Mouse (Mus musculus) forebrain, embryonic 16.5 days (tissue): Measurements from ENCODE around the gene 4833439L19Rik. TPM values are rescaled to one million over a fixed set of nuclear protein-coding genes. Genes with fewer than 3 reads are reported as not detected.

ENCODE experiments used
- ATAC-seq: fragments of 200-750 bp; cut with Nextera tagmentation; 2 replicates; pipeline ENCODE4 v1.8.0; 2017; ENCODE audit warnings: mild to moderate bottlenecking, moderate library complexity
- H3K27ac ChIP-seq: fragments of 300-500 bp; sonication (generic); 2 replicates; pipeline ENCODE4 v1.5.1; 2014; ENCODE audit warnings: low read length, control low read depth
- H3K27me3 ChIP-seq: fragments of 300-500 bp; sonication (generic); replicated peaks from 2 replicates; pipeline ENCODE4 v1.6.1; 2014; ENCODE audit warnings: low read length; ENCODE audit not compliant: control insufficient read depth, insufficient read depth
- H3K36me3 ChIP-seq: fragments of 300-500 bp; sonication (generic); 2 replicates; pipeline ENCODE4 v1.6.1; 2014; ENCODE audit not compliant: control insufficient read depth, insufficient read depth
- H3K4me1 ChIP-seq: fragments of 300-500 bp; sonication (generic); replicated peaks from 2 replicates; pipeline ENCODE4 v1.6.1; 2014; ENCODE audit warnings: low read length; ENCODE audit not compliant: control insufficient read depth, insufficient read depth
- H3K4me2 ChIP-seq: fragments of 300-500 bp; sonication (generic); 2 replicates; pipeline ENCODE4 v1.6.1; 2014; ENCODE audit warnings: mild to moderate bottlenecking, low read length, control low read depth
- H3K4me3 ChIP-seq: fragments of 300-500 bp; sonication (generic); replicated peaks from 2 replicates; pipeline ENCODE4 v1.5.1; 2014; ENCODE audit warnings: mild to moderate bottlenecking, low read length, control low read depth
- H3K9ac ChIP-seq: fragments of 300-500 bp; sonication (generic); replicated peaks from 2 replicates; pipeline ENCODE4 v1.6.1; 2014; ENCODE audit warnings: low read depth, low read length, control low read depth
- H3K9me3 ChIP-seq: fragments of 300-500 bp; sonication (generic); 2 replicates; pipeline ENCODE4 v1.6.1; 2016; ENCODE audit warnings: low read length; ENCODE audit not compliant: control insufficient read depth
- WGBS: fragments of 180-500 bp; shearing (Covaris S2); extraction: QIAGEN DNeasy Blood & Tissue Kit; methylation state at CpG from one replicate; pipeline ENCODE4 v1.1.7; 2014; 5-methylcytosine and 5-hydroxymethylcytosine counted together
- polyA plus RNA-seq: library from polyadenylated mRNA; unstranded; fragments of >200 nt; fragmentation: Nextera tagmentation; extraction: Ambion mirVana; gene quantifications from 2 replicates; pipeline ENCODE4 v1.2.1, GENCODE M21; 2015

4833439L19Rik gene
- polyA plus RNA-seq, 1 experiment from 2014 or later: 310 TPM

GRCm38 (mm10) chr13:54571637-54572036 lies 6.4 kb upstream of the 4833439L19Rik start:
- Histone ChIP-seq H3K9me3 (no peaks in the 10 kb centered on the region), H3K4me1 (peaks cover 16% of the 10 kb centered on the region), H3K36me3 (no peaks in the 10 kb centered on the region), H3K4me2 (no peak overlapping the region), H3K27ac (no peak overlapping the region), H3K4me3 (no peak overlapping the region), H3K9ac (no peak overlapping the region), H3K27me3 (no peaks in the 10 kb centered on the region; the same call in 1 of the 2 replicates)
- no peak for ATAC-seq
- 16% methylated on average over 2 of the region's 2 CpGs for WGBS

GRCm38 (mm10) chr13:54570736-54571135 lies 5.5 kb upstream of the 4833439L19Rik start:
- WGBS: 73% methylated on average over 4 of the region's 4 CpGs

GRCm38 (mm10) chr13:54569282-54569681 lies 4.0 kb upstream of the 4833439L19Rik start:
- H3K36me3 ChIP-seq: no peaks in the 10 kb centered on the region
- ATAC-seq: no peak
- H3K27me3 ChIP-seq: no peaks in the 10 kb centered on the region; the same call in 1 of the 2 replicates
- H3K27ac ChIP-seq: no peak overlapping the region
- no peak overlapping the region for H3K9ac ChIP-seq
- no peak overlapping the region for H3K4me2 ChIP-seq
- H3K9me3 ChIP-seq: no peaks in the 10 kb centered on the region
- peaks cover 8% of the 10 kb centered on the region for H3K4me1 ChIP-seq
- no peak overlapping the region for H3K4me3 ChIP-seq
- WGBS: 67% methylated on average over 1 of the region's 1 CpGs

More at GRCm38 (mm10) chr13:54570736-54571135, 5.5 kb upstream of the 4833439L19Rik start:
- Histone ChIP-seq H3K9me3 (no peaks in the 10 kb centered on the region), H3K36me3 (no peaks in the 10 kb centered on the region), H3K27ac (no peak overlapping the region), H3K4me1 (peaks cover 8% of the 10 kb centered on the region), H3K4me2 (no peak overlapping the region), H3K9ac (no peak overlapping the region), H3K27me3 (no peaks in the 10 kb centered on the region; the same call in 1 of the 2 replicates), H3K4me3 (no peak overlapping the region)
- no peak for ATAC-seq

- 37% methylated on average over 5 of the region's 5 CpGs for WGBS
- Histone ChIP-seq H3K9ac (no peak overlapping the region), H3K36me3 (no peaks in the 10 kb centered on the region), H3K27me3 (no peaks in the 10 kb centered on the region), H3K27ac (no peak overlapping the region), H3K4me2 (no peak overlapping the region), H3K4me1 (peaks cover 15% of the 10 kb centered on the region), H3K4me3 (no peak overlapping the region), H3K9me3 (no peaks in the 10 kb centered on the region)
- ATAC-seq: no peak
Observed at GRCm38 (mm10) chr13:54568380-54568779, 3.1 kb upstream of the 4833439L19Rik start.

GRCm38 (mm10) chr13:54565594-54566345 lies 535 bp upstream of the 4833439L19Rik start:
- peak; percentile 45 for ATAC-seq
- H3K27ac ChIP-seq: peak overlapping the region; percentile 41; the same call in 1 of the 2 replicates
- H3K9ac ChIP-seq: peak overlapping the region; percentile 98; the same call in 1 of the 2 replicates

GRCm38 (mm10) chr13:54564232-54565200 lies 719 bp downstream of the 4833439L19Rik start:
- Histone ChIP-seq H3K4me1 (peaks cover 18% of the 10 kb centered on the region), H3K4me3 (peak overlapping the region; percentile 95), H3K36me3 (peaks cover 5% of the 10 kb centered on the region; the same call in 1 of the 2 replicates), H3K4me2 (peak overlapping the region; percentile 62), H3K9ac (peak overlapping the region; percentile 98), H3K27me3 (no peaks in the 10 kb centered on the region), H3K27ac (peak overlapping the region; percentile 74), H3K9me3 (no peaks in the 10 kb centered on the region)
- WGBS: 11% methylated on average over 45 of the region's 45 CpGs
- ATAC-seq: peak; percentile 65

More at GRCm38 (mm10) chr13:54565594-54566345, 535 bp upstream of the 4833439L19Rik start:
- Histone ChIP-seq H3K4me2 (peak overlapping the region; percentile 76), H3K4me1 (peaks cover 18% of the 10 kb centered on the region), H3K36me3 (no peaks in the 10 kb centered on the region; the same call in 1 of the 2 replicates), H3K27me3 (no peaks in the 10 kb centered on the region), H3K9me3 (no peaks in the 10 kb centered on the region), H3K4me3 (peak overlapping the region; percentile 95)
- 37% methylated on average over 8 of the region's 8 CpGs for WGBS

- Histone ChIP-seq H3K4me2 (no peak overlapping the region), H3K27ac (no peak overlapping the region), H3K9ac (no peak overlapping the region), H3K4me1 (peaks cover 18% of the 10 kb centered on the region), H3K27me3 (no peaks in the 10 kb centered on the region), H3K9me3 (no peaks in the 10 kb centered on the region), H3K4me3 (no peak overlapping the region), H3K36me3 (peaks cover 24% of the 10 kb centered on the region)
- no peak for ATAC-seq
- 82% methylated on average over 7 of the region's 7 CpGs for WGBS
Observed at GRCm38 (mm10) chr13:54562562-54562961, 2.7 kb downstream of the 4833439L19Rik start.

- Histone ChIP-seq H3K4me3 (no peak overlapping the region), H3K27ac (no peak overlapping the region), H3K4me1 (peaks cover 18% of the 10 kb centered on the region), H3K9ac (no peak overlapping the region), H3K36me3 (peaks cover 29% of the 10 kb centered on the region), H3K4me2 (no peak overlapping the region), H3K9me3 (no peaks in the 10 kb centered on the region), H3K27me3 (no peaks in the 10 kb centered on the region)
- WGBS: 90% methylated on average over 7 of the region's 7 CpGs
- ATAC-seq: no peak
Observed at GRCm38 (mm10) chr13:54560608-54561007, 4.6 kb downstream of the 4833439L19Rik start.

- Histone ChIP-seq H3K4me2 (no peak overlapping the region), H3K4me3 (no peak overlapping the region), H3K36me3 (peaks cover 29% of the 10 kb centered on the region), H3K27me3 (no peaks in the 10 kb centered on the region), H3K27ac (no peak overlapping the region), H3K9ac (no peak overlapping the region), H3K9me3 (no peaks in the 10 kb centered on the region), H3K4me1 (peaks cover 15% of the 10 kb centered on the region)
- ATAC-seq: no peak
- 90% methylated on average over 2 of the region's 2 CpGs for WGBS
Observed at GRCm38 (mm10) chr13:54559656-54560055, 5.6 kb downstream of the 4833439L19Rik start.
